Mouse (Mus musculus): ENCODE measurements around the gene Gm10959. TPM values are rescaled to one million over a fixed set of nuclear protein-coding genes. Genes with fewer than 3 reads are reported as not detected.

Gene Gm10959
- polyA plus RNA-seq, 1 experiment = not detected

DNA sequence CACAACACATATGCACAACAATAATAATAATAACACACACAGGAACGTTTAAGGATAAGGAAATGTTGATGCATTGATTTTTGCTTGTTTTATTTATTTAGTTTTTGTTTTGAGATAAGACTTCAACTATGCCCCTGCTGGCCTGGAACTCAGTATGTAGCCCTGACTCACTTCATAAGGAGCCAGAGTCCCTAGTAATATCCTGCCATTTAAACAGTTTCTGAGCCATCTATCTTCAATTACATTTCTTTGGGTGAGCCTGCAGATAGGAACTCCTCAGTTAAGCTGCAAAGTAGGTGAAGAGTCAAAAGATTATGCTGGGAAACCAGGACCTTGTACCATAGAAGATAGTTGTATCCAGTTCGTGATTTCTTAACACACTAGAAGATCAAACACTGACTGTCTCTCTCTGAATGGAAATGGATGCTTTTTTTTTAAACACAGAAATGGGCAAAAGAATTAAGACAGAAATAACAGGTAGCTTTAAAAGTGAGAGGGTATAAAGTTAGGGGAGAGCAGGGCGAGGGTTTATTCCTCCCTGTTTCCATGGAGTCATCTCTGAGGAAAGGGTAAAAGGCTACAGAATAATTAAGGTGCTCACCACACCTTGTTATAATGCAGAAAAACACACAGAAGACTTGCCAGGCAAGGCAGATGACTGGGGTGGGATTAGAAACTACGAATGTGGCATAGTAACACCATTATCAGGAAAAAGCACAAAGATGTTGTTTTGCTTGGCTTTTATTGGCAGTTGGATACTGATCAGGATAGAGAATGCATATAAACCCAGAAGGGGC is 31.5 kb downstream of the Gm10959 start:
- H3K4me3 ChIP-seq (replicated peaks; ENCODE audit: insufficient read depth, low read depth, low read length) = no peak overlapping the region
- no peaks in the 10 kb centered on the region for H3K27me3 ChIP-seq (ENCODE audit: control insufficient read depth, insufficient read depth, low read length)
- 75% methylated on average over 4 of the region's 4 CpGs for WGBS
- DNase-seq = no peak
- TF ChIP-seq CTCF (IDR thresholded peaks at IDR 0.05; ENCODE audit: borderline replicate concordance, insufficient read depth, low read depth, low read length) (no peak), POLR2A (IDR thresholded peaks at IDR 0.05; ENCODE audit: borderline replicate concordance, insufficient read depth, low read length) (no peak)
- no peaks in the 10 kb centered on the region for H3K4me1 ChIP-seq (ENCODE audit: control insufficient read depth, insufficient read depth, low read length)
- no peak overlapping the region for H3K27ac ChIP-seq (ENCODE audit: insufficient read depth, low read length)

DNA sequence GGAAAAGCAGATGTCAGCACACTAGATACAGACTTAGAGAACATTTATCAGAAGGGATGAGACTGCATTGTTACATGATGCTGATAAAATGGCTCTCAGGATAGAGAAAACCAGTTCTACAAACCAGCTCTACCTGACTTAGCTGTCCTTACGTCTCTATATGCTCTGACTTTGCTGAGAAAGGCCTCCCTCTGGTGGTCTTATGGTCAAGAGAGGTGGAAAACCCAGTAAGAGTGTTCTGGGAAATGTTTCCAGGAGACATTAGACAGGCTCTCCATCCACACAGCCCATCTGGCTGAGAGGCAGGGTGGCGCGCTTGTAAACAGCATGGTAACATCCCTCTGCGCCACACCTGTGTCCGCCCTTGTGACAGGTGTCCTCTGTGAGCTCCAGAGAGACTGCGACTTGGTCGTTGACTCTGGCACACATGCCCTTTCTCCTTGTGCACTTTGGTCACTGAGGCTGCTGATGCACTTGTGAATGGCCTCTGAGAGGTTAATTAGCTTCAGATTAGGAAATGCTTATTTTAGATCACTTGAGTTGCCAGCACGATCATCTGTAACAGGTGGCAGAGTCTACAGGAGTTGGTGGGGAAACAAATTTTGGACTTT is 40.4 kb downstream of the Gm10959 start:
- H3K27ac ChIP-seq (ENCODE audit: insufficient read depth, low read length) = no peak overlapping the region
- H3K4me3 ChIP-seq (replicated peaks; ENCODE audit: insufficient read depth, low read depth, low read length) = no peak overlapping the region
- TF ChIP-seq CTCF (IDR thresholded peaks at IDR 0.05; ENCODE audit: borderline replicate concordance, insufficient read depth, low read depth, low read length) (no peak), POLR2A (IDR thresholded peaks at IDR 0.05; ENCODE audit: borderline replicate concordance, insufficient read depth, low read length) (no peak)
- 82% methylated on average over 8 of the region's 8 CpGs for WGBS
- H3K4me1 ChIP-seq (ENCODE audit: control insufficient read depth, insufficient read depth, low read length) = no peaks in the 10 kb centered on the region
- no peak for DNase-seq
- H3K27me3 ChIP-seq (ENCODE audit: control insufficient read depth, insufficient read depth, low read length) = no peaks in the 10 kb centered on the region

DNA sequence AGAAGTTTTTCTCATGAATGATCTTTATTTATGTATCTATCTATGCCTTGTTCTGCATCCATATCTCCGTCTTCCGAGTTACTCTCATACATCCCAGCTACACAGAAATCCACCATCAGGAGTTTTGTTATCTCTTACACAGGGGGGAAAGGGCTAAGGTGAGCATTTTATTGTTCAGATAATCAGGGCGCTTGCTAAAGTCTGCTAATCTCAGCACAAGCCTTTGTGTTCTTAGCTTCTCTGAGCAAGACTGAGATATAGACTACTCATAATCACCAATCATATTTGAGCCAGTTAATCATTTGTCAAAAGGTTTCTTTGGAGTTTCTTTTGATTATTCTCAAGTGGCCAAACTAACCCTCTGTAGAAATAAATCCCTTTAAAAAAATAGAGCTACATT is 41.6 kb downstream of the Gm10959 start:
- 95% methylated on average over 3 of the region's 3 CpGs for WGBS
- no peak overlapping the region for H3K4me3 ChIP-seq (replicated peaks; ENCODE audit: insufficient read depth, low read depth, low read length)

DNA sequence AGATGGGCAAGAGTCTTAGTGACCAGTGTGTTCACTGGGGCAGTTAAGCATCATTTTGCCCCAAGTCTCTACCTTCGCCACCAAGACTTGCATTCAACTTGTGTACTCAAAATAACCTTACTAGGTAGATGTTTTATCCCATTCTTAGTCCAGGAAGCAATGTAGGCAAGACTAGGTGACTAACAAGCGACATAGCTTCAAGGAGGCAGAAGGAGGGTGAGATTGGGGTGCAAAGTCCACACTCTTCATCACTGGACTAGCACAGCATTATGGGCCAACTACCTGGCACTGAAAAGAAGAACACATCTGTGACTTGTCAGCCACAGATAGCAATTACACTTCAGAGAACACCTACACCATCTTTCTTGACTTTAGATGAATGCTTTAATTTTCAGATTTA is 42.3 kb downstream of the Gm10959 start:
- H3K27me3 ChIP-seq (ENCODE audit: control insufficient read depth, insufficient read depth, low read length) = no peaks in the 10 kb centered on the region
- no peak overlapping the region for H3K4me3 ChIP-seq (replicated peaks; ENCODE audit: insufficient read depth, low read depth, low read length)
- WGBS = 95% methylated on average over 2 of the region's 2 CpGs
- DNase-seq = no peak
- TF ChIP-seq POLR2A (IDR thresholded peaks at IDR 0.05; ENCODE audit: borderline replicate concordance, insufficient read depth, low read length) = no peak
- no peak for TF ChIP-seq CTCF (IDR thresholded peaks at IDR 0.05; ENCODE audit: borderline replicate concordance, insufficient read depth, low read depth, low read length)
- no peak overlapping the region for H3K27ac ChIP-seq (ENCODE audit: insufficient read depth, low read length)
- H3K4me1 ChIP-seq (ENCODE audit: control insufficient read depth, insufficient read depth, low read length) = no peaks in the 10 kb centered on the region

More for the DNA sequence above, 41.6 kb downstream of the Gm10959 start:
- no peak for DNase-seq
- Histone ChIP-seq H3K27me3 (ENCODE audit: control insufficient read depth, insufficient read depth, low read length) (no peaks in the 10 kb centered on the region), H3K4me1 (ENCODE audit: control insufficient read depth, insufficient read depth, low read length) (no peaks in the 10 kb centered on the region), H3K27ac (ENCODE audit: insufficient read depth, low read length) (no peak overlapping the region)
- TF ChIP-seq POLR2A (IDR thresholded peaks at IDR 0.05; ENCODE audit: borderline replicate concordance, insufficient read depth, low read length) (no peak), CTCF (IDR thresholded peaks at IDR 0.05; ENCODE audit: borderline replicate concordance, insufficient read depth, low read depth, low read length) (no peak)

DNA sequence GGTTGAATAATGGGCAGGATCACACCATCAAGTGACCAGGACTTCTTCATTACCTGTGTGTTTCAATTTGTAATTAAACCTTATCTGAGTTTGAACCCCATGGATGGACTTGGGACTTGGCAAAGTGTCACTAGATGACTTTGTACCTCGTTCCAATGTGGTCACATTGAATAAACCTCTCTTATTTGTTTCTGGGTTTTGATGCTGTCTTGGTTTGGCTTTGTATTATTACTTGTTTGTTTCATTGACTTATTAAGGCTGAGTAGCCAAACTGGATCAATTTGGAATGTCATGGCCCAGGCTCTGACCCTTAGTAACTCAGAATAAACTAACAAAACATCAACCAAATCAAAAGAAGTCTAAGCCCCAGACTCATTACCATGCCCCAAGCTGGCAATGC is 47.6 kb downstream of the Gm10959 start:
- Histone ChIP-seq H3K4me1 (ENCODE audit: control insufficient read depth, insufficient read depth, low read length) (no peaks in the 10 kb centered on the region), H3K27me3 (ENCODE audit: control insufficient read depth, insufficient read depth, low read length) (no peaks in the 10 kb centered on the region), H3K27ac (ENCODE audit: insufficient read depth, low read length) (no peak overlapping the region), H3K4me3 (replicated peaks; ENCODE audit: insufficient read depth, low read depth, low read length) (no peak overlapping the region)
- no peak for DNase-seq
- TF ChIP-seq CTCF (IDR thresholded peaks at IDR 0.05; ENCODE audit: borderline replicate concordance, insufficient read depth, low read depth, low read length) (no peak), POLR2A (IDR thresholded peaks at IDR 0.05; ENCODE audit: borderline replicate concordance, insufficient read depth, low read length) (no peak)
- 76% methylated on average over 1 of the region's 1 CpGs for WGBS

DNA sequence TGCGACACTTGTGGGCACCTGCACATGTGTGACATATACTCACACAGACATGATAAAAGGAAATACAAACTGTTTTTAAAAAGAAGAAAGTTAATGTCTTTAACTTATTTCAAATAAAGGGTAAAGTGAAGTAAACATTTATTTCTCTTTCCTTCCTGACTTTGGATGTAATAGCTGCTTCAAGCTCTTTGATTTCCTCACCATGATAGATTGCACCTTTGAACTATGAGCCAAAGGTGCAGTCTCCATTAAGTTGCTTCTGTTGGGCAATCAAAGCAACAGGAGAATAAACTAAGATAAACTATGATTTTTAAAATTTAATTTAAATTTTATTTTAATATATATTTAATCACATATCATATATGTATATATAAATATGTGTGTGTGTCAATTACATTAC is 50.9 kb downstream of the Gm10959 start:
- H3K4me3 ChIP-seq (replicated peaks; ENCODE audit: insufficient read depth, low read depth, low read length) = no peak overlapping the region
- no peak for DNase-seq
- H3K4me1 ChIP-seq (ENCODE audit: control insufficient read depth, insufficient read depth, low read length) = no peaks in the 10 kb centered on the region
- no peaks in the 10 kb centered on the region for H3K27me3 ChIP-seq (ENCODE audit: control insufficient read depth, insufficient read depth, low read length)
- no peak overlapping the region for H3K27ac ChIP-seq (ENCODE audit: insufficient read depth, low read length)
- WGBS = 100% methylated on average over 1 of the region's 1 CpGs
- TF ChIP-seq POLR2A (IDR thresholded peaks at IDR 0.05; ENCODE audit: borderline replicate concordance, insufficient read depth, low read length) (no peak), CTCF (IDR thresholded peaks at IDR 0.05; ENCODE audit: borderline replicate concordance, insufficient read depth, low read depth, low read length) (no peak)

DNA sequence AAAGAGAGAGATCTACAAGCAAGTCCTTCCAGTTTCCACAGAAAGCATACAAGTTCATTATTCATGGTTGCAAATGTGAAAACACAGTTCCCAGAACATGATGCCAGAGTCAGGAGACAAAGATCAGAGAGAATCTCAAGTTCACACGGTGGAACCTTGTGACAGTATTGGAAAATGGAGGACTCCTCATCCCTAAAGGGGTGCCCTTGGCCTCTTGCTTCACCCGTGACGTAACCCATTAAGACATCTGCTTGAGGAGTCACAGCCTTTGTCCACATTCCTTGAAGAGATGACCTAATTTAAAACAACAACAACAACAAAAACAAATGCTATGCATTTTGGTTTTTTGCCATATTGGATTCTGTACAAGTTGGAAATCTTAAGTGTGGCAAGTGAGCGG is 54.1 kb downstream of the Gm10959 start:
- no peak overlapping the region for H3K4me3 ChIP-seq (replicated peaks; ENCODE audit: insufficient read depth, low read depth, low read length)
- H3K4me1 ChIP-seq (ENCODE audit: control insufficient read depth, insufficient read depth, low read length) = no peaks in the 10 kb centered on the region
- TF ChIP-seq CTCF (IDR thresholded peaks at IDR 0.05; ENCODE audit: borderline replicate concordance, insufficient read depth, low read depth, low read length) = no peak
- TF ChIP-seq POLR2A (IDR thresholded peaks at IDR 0.05; ENCODE audit: borderline replicate concordance, insufficient read depth, low read length) = no peak
- no peaks in the 10 kb centered on the region for H3K27me3 ChIP-seq (ENCODE audit: control insufficient read depth, insufficient read depth, low read length)
- 75% methylated on average over 4 of the region's 4 CpGs for WGBS
- no peak for DNase-seq
- H3K27ac ChIP-seq (ENCODE audit: insufficient read depth, low read length) = no peak overlapping the region

Other genes with a start within 250 kb of the Gm10959 start
- gene Pde5a, start 190.4 kb downstream of the Gm10959 start, polyA plus RNA-seq (2012; rRNA removed) = 16.1 and 18.9 TPM in 2 replicates
- gene Fabp2, start 24.3 kb downstream of the Gm10959 start, polyA plus RNA-seq (2012; rRNA removed) = not detected in 2 replicates
- 69.9 and 71.9 TPM in 2 replicates for gene 1810037I17Rik, start 4.8 kb upstream of the Gm10959 start, polyA plus RNA-seq (2012; rRNA removed)
- gene Usp53, start 65.2 kb upstream of the Gm10959 start, polyA plus RNA-seq (2012; rRNA removed) = 15.3 and 18.3 TPM in 2 replicates
- gene Myoz2, start 115.7 kb upstream of the Gm10959 start, polyA plus RNA-seq (2012; rRNA removed) = 0.11 TPM in 1 of 2 replicates, not detected in the other